Mouse (Mus musculus): ENCODE measurements at regions not wholly inside any gene's neighbourhood (a gene's known extent, or its start where the extent isn't known, plus 50 kb on each side); places are given as distances from the start of the nearest gene placed in this dataset.

- no peak for TF ChIP-seq POLR2A (IDR thresholded peaks at IDR 0.05; ENCODE audit: insufficient read depth, low read depth, low read length)
- no peak for TF ChIP-seq CTCF (IDR thresholded peaks at IDR 0.05)
- no peak for TF ChIP-seq EP300 (IDR thresholded peaks at IDR 0.05; ENCODE audit: insufficient read depth, low read depth, low read length)
Observed at GRCm38 (mm10) chr6:111954401-111954800, 319.2 kb upstream of the Lmcd1 start.

All from heart, adult 2 months (tissue).